Comparison of ENCODE assay signal across 22 mouse cellular contexts in the genomic region with DNA sequence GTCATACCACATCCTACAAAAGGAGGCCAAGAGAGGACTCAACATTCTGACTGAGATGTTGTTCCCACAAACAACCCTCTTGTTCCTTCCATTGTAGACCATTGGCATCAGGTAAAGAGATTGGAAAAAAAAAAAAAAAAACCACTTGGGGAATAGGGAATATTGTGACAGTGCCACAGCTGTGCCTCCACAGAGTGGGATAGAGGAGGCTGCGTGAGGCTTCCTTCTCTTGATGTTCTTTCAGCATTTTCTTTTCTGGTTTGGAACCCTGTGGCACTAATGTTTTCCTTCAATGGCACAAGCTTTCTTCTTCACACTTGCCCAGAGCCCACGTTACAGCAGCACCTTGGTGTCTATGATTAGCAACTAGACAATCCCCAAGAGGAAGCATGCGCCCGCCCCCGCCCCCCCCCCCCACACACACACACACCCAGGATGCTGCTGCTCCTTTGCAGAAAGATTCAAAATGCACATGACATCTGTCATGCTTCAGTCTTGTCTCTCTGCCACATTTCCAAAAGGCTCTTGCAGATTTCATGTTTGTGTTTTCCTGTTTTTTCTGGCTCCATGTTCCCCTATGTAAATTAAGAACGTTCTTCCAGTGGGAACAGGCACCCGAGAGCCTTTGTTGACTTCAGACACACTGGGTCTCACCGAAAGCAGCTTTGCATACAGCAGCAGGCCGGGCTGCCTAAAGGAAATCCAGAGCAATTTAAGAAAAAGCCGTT.
DNase-seq lines count a peak whose midpoint lies in the region; ATAC-seq lines count a peak whose summit lies in the region.
"Had no signal": no experiment of that assay in that cellular context is flagged by ENCODE, and none has a peak within 500 bp of the region (broad histone marks: within the 10 kb centered on the region; RNA-seq: fewer than 3 reads in every experiment).

No protein-coding gene starts in this region.

- WGBS in hindbrain, embryonic 16.5 days: 45% methylated on average over 10 of the region's 10 CpGs
- 42% methylated on average over 10 of the region's 10 CpGs for WGBS in hindbrain, embryonic 12.5 days
- 29% methylated on average over 10 of the region's 10 CpGs for WGBS in forebrain, embryonic 16.5 days
- WGBS in midbrain, embryonic 16.5 days: 26% methylated on average over 10 of the region's 10 CpGs

- H3K9me3 ChIP-seq in hindbrain, embryonic 16.5 days (ENCODE audit: control insufficient read depth, low read length): no peaks in the 10 kb centered on the region
- no peaks in the 10 kb centered on the region for H3K9me3 ChIP-seq in hindbrain, embryonic 12.5 days (replicated peaks)
- H3K9me3 ChIP-seq in forebrain, embryonic 16.5 days (ENCODE audit: control insufficient read depth, low read length): no peaks in the 10 kb centered on the region
- no peaks in the 10 kb centered on the region for H3K9me3 ChIP-seq in midbrain, embryonic 16.5 days (replicated peaks; ENCODE audit: control insufficient read depth, low read length, poor library complexity, severe bottlenecking)
- H3K9me3 ChIP-seq: G1E; heart, embryonic 13.5 days; liver, embryonic 15.5 days had no signal

- H3K4me3 ChIP-seq in hindbrain, embryonic 16.5 days (ENCODE audit: low read length): no peak overlapping the region
- no peak overlapping the region for H3K4me3 ChIP-seq in hindbrain, embryonic 12.5 days
- no peak overlapping the region for H3K4me3 ChIP-seq in forebrain, embryonic 16.5 days (replicated peaks; ENCODE audit: low read length)
- H3K4me3 ChIP-seq in midbrain, embryonic 16.5 days (ENCODE audit: low read depth, low read length): no peak overlapping the region
- H3K4me3 ChIP-seq: heart, embryonic 13.5 days; layer of hippocampus, adult 2 months; liver, embryonic 15.5 days; myocyte had no signal

- H3K4me1 ChIP-seq in hindbrain, embryonic 16.5 days (ENCODE audit: control insufficient read depth, insufficient read depth, low read depth, low read length): no peaks in the 10 kb centered on the region; the same call in 1 of the 2 replicates
- 0 out of 2 replicates have a peak, but pooled peaks cover 3% of the 10 kb centered on the region for H3K4me1 ChIP-seq in hindbrain, embryonic 12.5 days
- H3K4me1 ChIP-seq in forebrain, embryonic 16.5 days (replicated peaks; ENCODE audit: control insufficient read depth, insufficient read depth, low read length): peaks cover 4% of the 10 kb centered on the region
- H3K4me1 ChIP-seq in midbrain, embryonic 16.5 days (ENCODE audit: control insufficient read depth, insufficient read depth, low read length): peaks cover 5% of the 10 kb centered on the region
- H3K4me1 ChIP-seq: heart, embryonic 13.5 days; liver, embryonic 15.5 days had no signal

- no peak overlapping the region for H3K9ac ChIP-seq in hindbrain, embryonic 16.5 days (ENCODE audit: low read depth, low read length)
- H3K9ac ChIP-seq in hindbrain, embryonic 12.5 days: no peak overlapping the region
- no peak overlapping the region for H3K9ac ChIP-seq in forebrain, embryonic 16.5 days (replicated peaks; ENCODE audit: low read depth, low read length)
- H3K9ac ChIP-seq in midbrain, embryonic 16.5 days (ENCODE audit: low read depth, low read length): 0 out of 2 replicates have a peak overlapping the region, but pooled peaks have one; percentile 32
- H3K9ac ChIP-seq: heart, embryonic 13.5 days; liver, embryonic 15.5 days had no signal

- H3K27me3 ChIP-seq in hindbrain, embryonic 16.5 days (replicated peaks; ENCODE audit: control insufficient read depth, insufficient read depth, low read length): no peaks in the 10 kb centered on the region
- no peaks in the 10 kb centered on the region for H3K27me3 ChIP-seq in hindbrain, embryonic 12.5 days
- H3K27me3 ChIP-seq in forebrain, embryonic 16.5 days (replicated peaks; ENCODE audit: control insufficient read depth, insufficient read depth, low read length): no peaks in the 10 kb centered on the region
- no peaks in the 10 kb centered on the region for H3K27me3 ChIP-seq in midbrain, embryonic 16.5 days (ENCODE audit: control insufficient read depth, insufficient read depth, low read depth, low read length)
- H3K27me3 ChIP-seq: heart, embryonic 13.5 days; liver, embryonic 15.5 days had no signal

- H3K36me3 ChIP-seq in hindbrain, embryonic 16.5 days (ENCODE audit: control insufficient read depth, insufficient read depth, low read length): no peaks in the 10 kb centered on the region
- no peaks in the 10 kb centered on the region for H3K36me3 ChIP-seq in hindbrain, embryonic 12.5 days
- H3K36me3 ChIP-seq in forebrain, embryonic 16.5 days (ENCODE audit: control insufficient read depth, insufficient read depth): no peaks in the 10 kb centered on the region
- no peaks in the 10 kb centered on the region for H3K36me3 ChIP-seq in midbrain, embryonic 16.5 days (ENCODE audit: control insufficient read depth, insufficient read depth, low read length)
- H3K36me3 ChIP-seq: G1E; heart, embryonic 13.5 days; liver, embryonic 15.5 days had no signal

- peak overlapping the region; percentile 20; the same call in 1 of the 2 replicates for H3K4me2 ChIP-seq in hindbrain, embryonic 16.5 days (ENCODE audit: low read length)
- no peak overlapping the region; the same call in 1 of the 2 replicates for H3K4me2 ChIP-seq in hindbrain, embryonic 12.5 days (replicated peaks)
- no peak overlapping the region for H3K4me2 ChIP-seq in forebrain, embryonic 16.5 days (ENCODE audit: low read length)
- 0 out of 2 replicates have a peak overlapping the region, but pooled peaks have one; percentile 17 for H3K4me2 ChIP-seq in midbrain, embryonic 16.5 days (ENCODE audit: low read length)
- H3K4me2 ChIP-seq: heart, embryonic 13.5 days; liver, embryonic 15.5 days had no signal

- ATAC-seq in hindbrain, embryonic 16.5 days: no peak
- ATAC-seq in hindbrain, embryonic 12.5 days (ENCODE audit: low FRiP score): no peak
- peak; percentile 83 for ATAC-seq in forebrain, embryonic 16.5 days
- ATAC-seq in midbrain, embryonic 16.5 days: peak; percentile 64
- ATAC-seq: hindbrain, postnatal 0 days had no signal

- no peak overlapping the region for H3K27ac ChIP-seq in hindbrain, embryonic 16.5 days (ENCODE audit: low read depth, low read length)
- no peak overlapping the region for H3K27ac ChIP-seq in hindbrain, embryonic 12.5 days
- no peak overlapping the region for H3K27ac ChIP-seq in forebrain, embryonic 16.5 days (ENCODE audit: low read length)
- H3K27ac ChIP-seq in midbrain, embryonic 16.5 days (ENCODE audit: low read length): no peak overlapping the region; the same call in 1 of the 2 replicates
- H3K27ac ChIP-seq: heart, embryonic 13.5 days; hindbrain, postnatal 0 days; layer of hippocampus, adult 2 months; liver, embryonic 15.5 days had no signal

- peak; percentile 8 to 10 for DNase-seq in cerebellum, postnatal 14 days
- DNase-seq in cerebellum, adult 18-20 months: no peak
- DNase-seq in left cerebral cortex, adult 9 months (ENCODE audit: low spot score in 2 of 2): no peak
- no peak for DNase-seq in adrenal gland, postnatal 36 days
- DNase-seq: embryo, embryonic 11 days; gastrocnemius, postnatal 14 days; heart, adult 18-20 months; kidney, adult 18-20 months; kidney, postnatal 10 days; lung, postnatal 10 days; spleen, adult 18-20 months; thymus, postnatal 25 days had no signal

Comparison
In these comparisons a context has a peak if more than half of its experiments do, and no peak if none do; other contexts are left out.
1. DNase-seq: peak in cerebellum, postnatal 14 days (2 of 2); none in cerebellum, adult 18-20 months (0 of 2), left cerebral cortex, adult 9 months (0 of 2) and adrenal gland, postnatal 36 days (0 of 2).
2. H3K4me2 ChIP-seq: peak in hindbrain, embryonic 16.5 days (single experiment) and midbrain, embryonic 16.5 days (single experiment); none in hindbrain, embryonic 12.5 days (single experiment) and forebrain, embryonic 16.5 days (single experiment).
3. ATAC-seq: peak in forebrain, embryonic 16.5 days (single experiment) and midbrain, embryonic 16.5 days (single experiment); none in hindbrain, embryonic 16.5 days (single experiment) and hindbrain, embryonic 12.5 days (single experiment).